Mouse (Mus musculus) liver, embryonic 14.5 days (tissue): ENCODE data around the gene AL607142.1.

Source experiments
- CTCF ChIP-seq: IDR thresholded peaks from 2 replicates; pipeline ENCODE4 v1.5.1; 2016; ENCODE audit warnings: antibody characterized with exemption, low read depth, control low read depth
- EP300 ChIP-seq: IDR thresholded peaks from 2 replicates; pipeline ENCODE4 v1.6.1; 2016; ENCODE audit warnings: antibody characterized with exemption, low read depth

DNA sequence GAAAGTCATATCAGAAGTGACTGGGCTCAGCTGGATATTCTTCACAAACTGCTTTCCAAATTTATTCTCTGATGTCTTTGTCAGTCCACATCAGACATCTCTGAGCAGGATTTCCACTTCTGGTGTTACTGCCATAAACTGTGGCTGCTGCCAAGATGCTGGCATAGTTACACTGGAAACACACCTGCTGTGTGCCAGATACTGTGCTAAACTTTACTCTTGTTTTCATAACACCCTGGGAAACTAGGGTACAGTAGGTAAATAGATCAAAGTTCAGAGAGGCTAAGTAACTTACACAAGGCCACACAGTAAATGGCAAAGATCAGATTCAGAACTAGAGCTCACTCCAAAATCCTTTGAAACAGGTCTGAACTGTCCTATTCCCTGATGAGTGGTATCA is 36.4 kb downstream of the AL607142.1 start:
- no peak for TF ChIP-seq CTCF
- no peak for TF ChIP-seq EP300
